Mouse (Mus musculus) thymus, postnatal 14 days (tissue): ENCODE measurements at regions not wholly inside any gene's neighbourhood (a gene's known extent, or its start where the extent isn't known, plus 50 kb on each side); places are given as distances from the start of the nearest gene placed in this dataset.

Source experiments
- DNase-seq: peaks from one replicate; pipeline ENCODE4 v3.0.0; 2021

DNA sequence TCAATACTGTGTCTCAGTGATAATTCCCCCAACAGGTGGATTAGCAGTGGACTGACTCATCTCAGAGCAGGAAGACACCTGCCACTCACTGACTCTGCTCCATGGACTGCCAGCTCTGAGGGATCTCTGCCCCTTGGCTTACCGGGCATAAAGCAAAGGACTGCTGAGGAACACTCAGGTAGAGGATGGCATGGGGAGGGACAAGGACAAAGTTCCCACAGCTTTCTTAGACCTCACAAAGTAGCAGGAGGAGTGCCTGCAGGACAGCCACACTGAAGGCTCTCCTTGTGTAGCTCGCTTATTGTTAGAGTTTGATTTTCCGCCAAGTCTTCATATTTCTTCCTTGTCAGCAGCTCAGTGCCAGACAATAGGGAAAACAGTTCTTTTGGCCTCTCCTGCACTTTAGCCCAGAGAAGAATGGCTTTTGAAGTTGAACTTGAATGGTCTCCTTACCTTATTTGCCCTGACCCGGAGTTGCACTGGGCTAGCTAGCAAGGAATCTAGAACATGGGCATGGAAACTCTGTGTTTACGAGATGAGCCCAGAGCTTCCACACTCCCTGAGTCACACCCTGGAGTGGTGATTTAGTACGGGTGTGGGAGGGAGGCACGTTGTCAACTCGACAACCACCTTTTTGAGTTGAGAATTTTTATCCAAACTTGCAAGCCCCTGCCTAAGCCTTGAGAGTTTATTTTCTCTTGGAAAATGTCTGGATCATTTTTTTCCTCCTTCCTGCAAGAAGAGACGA, 331.4 kb downstream of the Cog6 start:
- no peak for DNase-seq

DNA sequence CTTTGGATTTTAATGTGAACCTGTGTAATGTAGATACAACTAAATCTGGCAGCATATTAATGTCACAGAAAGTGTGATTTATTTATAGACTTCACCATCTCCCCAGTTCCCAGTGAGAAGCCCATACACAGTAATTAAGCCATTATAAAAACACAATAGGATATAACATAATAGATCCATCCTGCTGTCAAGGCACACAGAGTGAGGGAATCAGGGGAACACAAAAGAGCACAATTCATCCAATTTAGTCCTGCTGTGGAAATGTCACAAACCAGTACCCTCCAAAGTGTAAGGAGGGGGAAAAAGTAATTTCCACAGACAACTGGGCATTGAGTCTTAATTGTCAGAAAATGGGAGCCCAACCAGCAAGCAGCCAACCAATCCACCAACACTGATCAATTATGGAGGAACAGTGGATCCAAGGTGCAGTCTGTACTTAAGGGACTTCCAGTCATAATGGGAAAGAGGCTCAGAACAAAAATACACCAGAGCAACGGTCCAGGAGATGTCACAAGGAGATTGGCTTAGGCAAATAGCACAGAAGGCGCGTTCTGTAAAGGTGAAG, 336.1 kb downstream of the Cog6 start:
- no peak for DNase-seq

- no peak for DNase-seq
Observed at GRCm38 (mm10) chr3:52676886-52677670, 340.0 kb downstream of the Cog6 start.

GRCm38 (mm10) chr3:52670628-52671028, 346.4 kb downstream of the Cog6 start:
- no peak for DNase-seq

DNA sequence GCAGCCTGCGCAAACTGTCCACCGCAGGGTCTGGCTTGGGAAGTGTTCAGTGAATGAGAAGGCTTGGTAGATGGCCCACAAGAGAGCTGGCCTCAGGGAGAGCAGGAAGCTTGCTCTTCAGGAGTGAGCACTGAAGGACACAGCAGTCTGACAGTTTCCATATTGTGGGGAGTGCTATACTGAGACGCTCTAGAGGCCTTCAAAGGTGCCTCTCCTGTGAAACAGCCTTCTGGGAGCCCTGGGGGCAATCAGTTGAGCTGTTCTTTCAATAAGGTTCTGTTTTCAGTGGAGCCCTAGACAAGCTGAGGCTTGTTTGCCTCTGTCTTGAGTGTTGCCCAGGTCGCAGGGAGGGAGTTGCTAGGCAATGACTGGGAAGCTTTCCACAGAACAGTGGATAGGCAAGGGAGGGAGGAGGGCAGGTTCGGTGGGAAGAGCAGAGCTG, 353.9 kb downstream of the Cog6 start:
- no peak for DNase-seq

DNA sequence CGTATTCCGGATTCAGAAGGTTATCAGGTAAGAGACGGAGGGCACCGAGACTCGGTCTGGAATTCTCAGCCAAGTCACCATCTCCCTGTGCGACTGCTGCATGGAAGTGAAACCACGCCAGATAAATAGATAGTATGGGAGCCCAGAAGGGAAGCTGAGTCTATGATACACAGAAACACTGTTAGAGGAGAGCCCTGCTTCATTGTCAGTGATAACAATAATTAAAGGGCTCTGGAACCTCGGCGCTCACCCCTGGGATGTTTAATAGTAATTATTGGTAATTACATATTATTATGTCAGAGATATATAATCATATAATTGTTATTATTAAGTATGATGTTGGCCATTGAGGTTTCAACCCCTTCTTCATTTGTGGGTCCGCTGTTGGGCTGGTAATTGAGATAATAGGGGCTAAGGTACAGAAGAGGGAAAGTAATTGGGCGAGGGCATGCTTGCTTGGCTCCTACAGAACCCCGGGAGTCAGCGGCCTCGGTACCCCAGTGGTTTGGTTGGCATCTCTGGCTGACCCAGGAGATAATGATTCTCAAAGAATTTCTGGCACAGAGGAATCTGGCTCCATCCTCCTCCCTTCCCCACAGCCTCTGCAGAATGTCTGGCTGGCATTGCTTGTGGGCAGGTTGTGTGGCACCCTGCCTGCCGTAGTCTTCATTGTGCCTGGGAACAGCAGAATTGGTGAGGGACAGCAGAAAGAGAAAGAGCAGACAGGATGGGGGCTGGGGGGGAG, 354.7 kb downstream of the Cog6 start:
- DNase-seq, result no peak

DNA sequence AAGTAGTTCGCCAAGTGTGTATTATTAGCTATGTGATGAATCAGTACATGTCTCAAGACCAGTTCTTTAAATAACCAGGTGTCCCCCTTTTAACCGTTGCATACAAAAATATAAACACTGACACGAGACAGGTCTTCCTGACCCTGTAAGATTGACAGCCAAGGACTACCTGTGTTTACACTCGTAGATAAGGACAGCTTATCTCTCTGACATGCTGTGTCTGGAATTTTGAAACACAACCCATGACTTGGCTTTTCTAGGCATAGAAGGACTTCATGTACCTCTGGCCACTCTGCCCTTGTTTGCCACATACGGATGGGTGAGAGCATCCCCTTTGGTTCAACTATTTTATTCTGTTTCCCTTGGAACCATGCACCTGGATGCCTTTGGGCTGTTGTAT, 364.0 kb downstream of the Cog6 start:
- DNase-seq, result no peak

DNA sequence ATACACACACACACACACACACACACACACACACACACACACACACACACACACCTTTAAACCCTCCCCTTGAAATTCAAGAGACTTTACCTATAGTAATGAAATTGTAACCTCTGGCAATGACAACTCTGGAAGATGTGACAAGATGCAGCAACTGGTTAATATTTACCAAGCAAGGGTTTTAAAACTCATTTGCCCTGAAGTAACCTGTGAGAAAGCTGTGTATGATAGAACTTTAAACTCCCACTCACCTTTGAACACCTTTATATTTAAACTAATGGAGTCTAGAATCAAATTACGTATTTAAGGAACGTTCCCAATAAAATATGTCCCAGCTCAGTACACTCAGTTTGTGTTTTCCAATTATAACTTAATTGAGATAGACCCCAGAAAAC, 364.6 kb downstream of the Cog6 start:
- no peak for DNase-seq

- no peak for DNase-seq
Observed at GRCm38 (mm10) chr3:52651862-52652475, 365.1 kb downstream of the Cog6 start.

- peak; percentile 37 for DNase-seq
Observed at GRCm38 (mm10) chr3:52650071-52650470, 367.0 kb downstream of the Cog6 start.

GRCm38 (mm10) chr3:52648836-52649500, 368.1 kb downstream of the Cog6 start:
- DNase-seq, result no peak

DNA sequence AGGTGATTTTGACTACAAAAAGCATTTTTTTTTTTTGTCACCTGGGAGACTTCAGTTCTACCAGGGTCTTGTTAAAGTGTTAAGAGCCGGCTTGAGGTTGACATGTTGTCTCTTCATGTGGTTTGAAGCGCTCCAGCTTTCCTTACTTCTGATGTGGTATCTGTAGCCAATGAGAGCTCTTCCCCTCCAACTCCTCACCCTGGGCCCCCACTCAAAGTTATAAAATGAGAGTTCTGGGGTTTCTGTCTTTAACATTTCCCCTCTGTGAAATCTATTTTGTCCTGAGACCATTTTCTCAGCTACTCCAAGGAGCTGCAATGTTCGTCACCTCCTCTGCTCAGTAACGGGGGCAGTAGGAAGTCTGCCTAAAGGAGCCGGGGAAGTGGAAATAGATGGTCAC, 369.1 kb downstream of the Cog6 start:
- peak; percentile 83 for DNase-seq

- peak; percentile 30 for DNase-seq
Observed at GRCm38 (mm10) chr3:52647161-52647692, 369.8 kb downstream of the Cog6 start.

DNA sequence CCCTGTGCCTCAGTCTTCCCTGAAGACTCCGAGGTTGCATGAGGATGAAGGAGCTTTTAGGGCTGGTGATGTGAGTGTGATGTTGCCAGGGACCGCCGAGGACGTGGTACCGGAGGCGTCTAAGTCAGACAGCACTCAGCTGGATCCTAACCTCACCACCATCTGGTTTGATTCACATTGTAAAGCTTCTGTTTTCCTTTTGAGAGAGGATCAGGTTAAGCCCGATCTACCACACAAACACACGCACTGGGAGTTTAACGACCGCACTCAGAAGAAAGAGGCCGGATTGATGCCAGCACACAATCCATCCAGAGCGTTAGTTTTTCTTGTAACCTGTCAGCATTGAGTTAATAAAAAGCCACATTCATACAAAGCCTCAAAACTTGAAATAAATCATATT, 371.9 kb downstream of the Cog6 start:
- no peak for DNase-seq

DNA sequence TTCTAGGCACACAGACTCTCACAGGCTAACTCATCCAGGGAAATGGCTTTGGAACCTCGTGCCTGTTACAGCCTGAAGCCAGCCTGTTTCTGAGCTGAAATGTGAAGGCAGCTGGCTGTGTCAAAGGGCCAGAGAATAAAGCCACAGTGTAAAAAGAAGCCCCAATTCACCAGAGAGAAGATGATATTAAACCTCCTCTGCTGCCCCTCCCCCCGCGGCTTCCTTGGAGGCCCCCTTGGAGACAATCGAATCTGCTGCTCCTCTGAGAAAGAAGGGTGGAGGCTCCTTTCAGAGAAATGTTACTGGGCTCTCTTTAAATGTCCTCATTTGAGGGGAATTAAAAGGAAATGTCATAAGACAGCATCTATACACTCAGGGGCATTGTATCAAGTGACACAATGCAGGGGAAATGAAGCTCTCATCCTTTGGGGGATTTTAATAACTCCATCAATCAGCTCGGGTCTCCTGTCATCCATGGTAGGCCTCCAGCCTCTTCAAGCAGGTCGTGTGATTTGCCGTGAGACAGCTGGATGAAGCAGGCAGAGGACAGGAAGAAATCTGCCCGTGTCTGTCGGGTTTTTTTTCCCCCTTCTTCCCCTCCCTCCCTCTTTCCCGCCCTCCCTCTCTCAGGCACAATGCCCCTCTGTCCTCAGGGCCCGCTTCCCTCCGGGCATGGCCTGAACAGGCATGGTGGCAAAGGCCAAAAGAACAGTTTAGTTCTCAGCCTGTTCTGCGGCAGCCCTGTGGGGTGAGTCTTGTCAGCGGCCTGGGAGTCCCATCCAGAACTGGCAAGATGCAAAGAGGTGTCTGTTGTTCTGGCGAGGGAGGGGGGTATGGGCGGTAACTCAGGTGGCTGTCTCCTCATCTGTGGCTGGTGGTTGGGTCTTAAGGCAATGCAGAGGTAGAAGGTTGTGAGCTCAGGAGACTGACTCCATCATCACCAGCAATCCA, 372.6 kb downstream of the Cog6 start:
- DNase-seq, result peak; percentile 52

GRCm38 (mm10) chr3:52643796-52644177, 373.2 kb downstream of the Cog6 start:
- DNase-seq, result peak; percentile 54

DNA sequence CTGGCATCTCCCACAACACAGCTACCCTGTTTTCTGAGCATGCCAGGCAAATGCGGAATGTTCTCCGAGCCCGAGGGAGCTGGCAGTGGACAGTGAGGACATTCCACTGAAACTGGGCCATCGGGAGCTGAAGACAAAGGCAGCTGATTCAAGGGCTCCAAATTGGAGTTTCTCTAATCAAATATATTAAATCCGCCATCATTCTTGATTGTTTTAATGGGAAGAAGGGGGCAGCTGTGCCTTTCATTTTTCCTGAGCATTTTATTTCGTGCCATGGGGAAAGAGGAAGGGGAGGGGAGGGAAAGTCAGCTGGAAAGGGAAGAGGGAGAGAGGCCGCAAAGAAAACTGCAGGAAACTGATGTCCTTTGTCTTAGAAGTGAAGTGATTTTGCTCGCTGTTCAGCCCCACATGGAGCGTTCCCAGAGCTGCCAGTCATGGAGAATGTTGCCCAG, 373.9 kb downstream of the Cog6 start:
- no peak for DNase-seq

- DNase-seq, result no peak
Observed at GRCm38 (mm10) chr3:52641226-52642181, 373.4 kb downstream of the Foxo1 start.
